Mouse (Mus musculus) cerebellum, adult 2 months (tissue): ENCODE measurements around the gene Cenpf.

Experiments used
- CTCF ChIP-seq: fragments of 200-500 bp; IDR thresholded peaks from 2 replicates; pipeline ENCODE4 v1.5.1; 2011; ENCODE audit warnings: low read depth, mild to moderate bottlenecking, control low read depth, low read length, moderate library complexity, borderline replicate concordance; ENCODE audit not compliant: insufficient read depth
- POLR2A ChIP-seq: fragments of 200-500 bp; IDR thresholded peaks from 2 replicates; pipeline ENCODE4 v1.6.1; 2011; ENCODE audit warnings: low read length, control low read depth, borderline replicate concordance; ENCODE audit not compliant: insufficient read depth

- TF ChIP-seq CTCF, result no peak
- no peak for TF ChIP-seq POLR2A
Measured at GRCm38 (mm10) chr1:189663437-189663836, 24.4 kb downstream of the Cenpf start.
